Mouse (Mus musculus) c-Kit-positive CD71-positive TER-119-positive erythroid progenitor cells, embryonic 14.5 days (primary cell): ENCODE measurements around the gene Atat1.
"Not testable (repeated sequence)": the region's sequence is repeated elsewhere in the genome, so short reads cannot be mapped to it uniquely, and the experiment has no call there.

Source experiments
- DNase-seq: peaks from one replicate; pipeline ENCODE4 v3.0.0-alpha.2; 2013; ENCODE audit warnings: low spot score

The Atat1 gene

DNA sequence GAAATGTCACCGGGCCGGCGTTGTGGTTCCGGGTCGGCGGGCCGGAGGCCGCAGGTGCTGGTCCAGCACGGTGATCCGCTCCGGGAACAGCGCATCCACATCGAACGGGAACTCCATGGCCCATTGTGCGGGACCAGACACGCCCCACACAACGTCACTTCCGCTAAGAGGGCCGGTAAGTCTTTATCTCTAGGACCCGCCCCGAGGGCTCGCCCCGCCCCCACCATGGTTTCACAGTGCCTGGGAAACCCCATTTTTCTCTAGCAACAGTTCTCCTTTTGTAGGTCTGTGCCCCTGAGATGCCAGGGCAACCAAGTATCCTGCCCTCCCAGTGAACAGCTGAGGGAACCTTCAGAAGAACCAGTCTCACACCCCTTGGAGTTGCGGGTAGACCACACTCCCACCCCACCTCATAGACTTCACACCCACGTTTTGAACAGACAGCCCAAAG is at the start of gene Atat1:
Atat1 (minus strand) TSS at position 157 of the 451 bp plus-strand sequence.
- peak; percentile 95 for DNase-seq

DNA sequence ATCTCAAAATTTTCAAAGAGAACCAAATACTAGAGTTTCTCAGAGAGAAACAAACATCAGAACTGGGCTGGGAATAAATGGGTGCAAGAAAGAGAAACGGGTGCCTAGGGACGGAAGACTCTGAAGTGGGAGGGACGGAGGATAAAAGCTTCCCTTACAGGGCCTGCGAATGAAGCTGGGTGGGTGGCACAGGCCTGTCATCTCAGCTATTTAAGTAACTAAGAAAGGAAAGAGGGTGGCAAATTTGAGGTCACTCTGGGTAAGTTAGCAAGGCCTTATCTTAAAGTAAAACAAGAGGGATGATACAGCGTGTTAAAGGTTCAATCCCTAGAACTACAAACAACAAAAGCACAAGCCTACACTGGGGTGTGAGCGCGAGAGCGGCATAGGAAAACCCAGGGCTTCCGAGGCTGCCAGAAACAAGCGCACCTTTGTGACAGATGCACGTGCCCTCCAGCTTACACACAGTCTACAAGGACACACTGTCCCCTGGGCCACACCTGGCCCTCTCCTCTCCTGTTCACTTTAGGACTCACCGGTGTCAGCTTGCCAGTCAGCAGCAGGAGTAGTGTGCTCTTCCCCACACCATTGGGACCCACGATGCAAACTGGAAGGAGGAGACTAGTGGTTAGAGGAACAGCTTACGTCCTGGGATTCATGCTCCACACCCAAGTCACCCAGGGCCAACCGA is 48.8 kb upstream of the Atat1 start:
- no peak for DNase-seq

DNA sequence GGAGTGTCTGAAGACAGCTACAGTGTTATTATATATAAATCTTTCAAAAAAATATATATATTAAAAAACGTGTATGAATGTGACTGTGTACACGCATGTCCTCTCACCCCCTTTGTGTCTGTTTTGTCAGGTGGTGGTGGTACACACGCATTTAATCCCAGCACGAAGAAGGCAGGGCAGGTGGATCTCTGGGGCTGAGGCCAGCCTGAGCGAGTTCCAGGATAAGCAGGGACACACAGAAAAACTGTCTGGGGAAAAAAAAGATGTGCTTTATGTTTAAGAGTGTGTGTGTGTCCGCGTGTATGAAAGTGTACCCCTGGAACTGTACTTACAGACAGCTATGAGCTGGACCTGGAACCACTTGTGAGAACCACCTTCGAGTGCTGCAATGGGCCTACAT is 44.8 kb upstream of the Atat1 start:
- DNase-seq = no peak

DNA sequence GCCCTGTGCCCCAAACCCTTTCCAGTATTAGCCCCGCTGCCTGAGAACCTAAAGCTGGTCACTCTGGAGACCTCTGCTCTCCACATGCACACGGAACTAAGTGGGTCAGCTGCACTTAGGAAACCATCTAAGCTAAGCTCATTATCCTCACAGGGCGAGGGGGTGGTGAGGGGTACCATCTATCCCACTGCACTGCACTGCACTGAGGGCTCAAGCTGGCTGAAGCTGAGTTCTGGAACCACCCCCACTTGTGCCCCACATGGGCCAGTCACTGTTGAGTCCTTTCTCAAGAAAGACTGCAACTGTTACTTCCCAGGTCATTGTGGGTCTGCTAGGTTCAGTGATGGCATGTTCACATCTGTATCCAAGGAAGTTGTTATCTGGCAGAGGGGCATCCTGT is 42.7 kb upstream of the Atat1 start:
- not testable (repeated sequence) for DNase-seq

DNA sequence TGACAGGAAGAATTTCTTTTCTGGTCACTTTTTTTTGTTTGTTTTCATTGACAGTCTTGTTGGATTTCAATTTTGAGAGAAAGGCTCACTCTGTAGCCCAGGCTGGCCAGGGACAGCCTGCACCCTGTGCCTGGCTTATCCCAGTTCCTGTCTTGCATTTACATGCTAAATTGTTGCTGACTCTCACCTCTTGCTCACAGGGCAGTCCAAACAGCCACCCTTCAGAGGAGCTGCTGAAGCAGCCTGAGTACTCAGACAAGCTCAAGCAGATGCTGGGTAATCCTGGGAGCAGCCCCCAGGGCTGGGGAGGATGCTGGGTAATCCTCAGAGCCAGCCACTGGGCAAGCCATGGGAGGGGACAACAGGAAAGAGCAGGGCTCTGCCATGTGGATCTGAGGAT is 41.1 kb upstream of the Atat1 start:
- not testable (repeated sequence) for DNase-seq

DNA sequence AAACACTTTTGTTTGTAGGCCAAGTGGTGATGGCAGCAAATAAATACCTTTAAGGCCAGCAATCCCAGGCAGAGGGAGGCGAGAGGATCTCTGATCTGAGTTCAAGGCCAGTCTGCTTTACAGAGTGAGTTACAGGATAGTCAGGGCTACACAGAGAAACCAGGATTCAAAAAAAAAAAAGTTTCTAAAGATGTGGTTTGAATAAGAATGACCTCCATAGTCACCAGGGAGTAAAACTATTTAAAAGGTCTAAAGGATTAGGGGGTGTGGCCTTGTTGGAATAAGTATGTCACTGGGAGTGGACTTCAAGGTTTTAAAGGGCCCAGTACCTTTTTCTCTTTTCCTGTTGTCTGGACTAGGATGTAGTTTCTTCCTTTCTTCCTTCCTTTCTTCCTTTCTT is 30.1 kb upstream of the Atat1 start:
- no peak for DNase-seq

DNA sequence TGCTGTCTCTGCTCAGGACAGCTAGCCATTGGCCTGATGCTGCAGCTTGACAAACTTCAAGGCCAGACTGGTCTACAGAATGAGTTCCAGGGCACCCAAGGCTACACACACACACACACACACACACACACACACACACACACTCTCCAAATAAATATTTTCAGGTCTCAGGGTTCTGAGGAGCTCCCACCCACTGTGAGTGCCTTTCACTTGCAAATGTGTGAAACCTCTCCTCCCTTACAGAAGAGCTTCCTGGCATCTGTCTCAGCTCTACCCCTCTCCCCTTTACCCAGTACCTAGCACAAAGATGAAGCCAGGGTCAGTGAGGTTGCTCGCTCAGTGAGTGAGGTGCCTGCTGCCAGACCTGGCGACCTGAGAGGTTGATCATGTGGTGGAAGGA is 29.2 kb upstream of the Atat1 start:
- no peak for DNase-seq

DNA sequence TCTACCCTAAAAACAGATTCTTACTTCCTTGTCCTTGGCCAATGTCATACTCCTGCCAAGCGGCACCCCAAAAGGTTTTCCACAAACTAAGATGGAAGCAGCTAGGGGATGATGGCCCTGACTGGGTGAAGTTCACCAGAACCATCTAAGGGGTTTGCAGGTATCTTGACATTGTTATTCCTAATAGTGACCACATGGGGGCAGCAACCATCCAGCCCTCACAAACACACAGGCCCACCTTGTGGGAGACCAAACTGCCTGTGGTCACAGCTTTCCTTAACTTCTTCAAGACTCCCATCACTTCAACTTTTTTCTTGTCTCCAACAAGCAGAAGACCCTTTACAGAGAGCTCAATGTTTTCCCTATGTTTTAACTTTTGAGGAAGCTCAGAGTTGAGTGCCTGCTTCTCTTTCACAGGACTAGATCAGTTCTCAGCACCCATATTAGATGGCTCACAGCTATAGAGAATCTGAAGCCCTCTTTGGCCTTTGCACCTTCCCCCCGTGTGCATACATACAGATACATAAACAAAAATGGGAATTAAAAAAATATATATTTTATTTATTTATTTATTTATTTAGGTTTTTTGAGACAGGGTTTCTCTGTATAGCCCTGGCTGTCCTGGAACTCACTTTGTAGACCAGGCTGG is 27.9 kb upstream of the Atat1 start:
- peak; percentile 57 for DNase-seq

DNA sequence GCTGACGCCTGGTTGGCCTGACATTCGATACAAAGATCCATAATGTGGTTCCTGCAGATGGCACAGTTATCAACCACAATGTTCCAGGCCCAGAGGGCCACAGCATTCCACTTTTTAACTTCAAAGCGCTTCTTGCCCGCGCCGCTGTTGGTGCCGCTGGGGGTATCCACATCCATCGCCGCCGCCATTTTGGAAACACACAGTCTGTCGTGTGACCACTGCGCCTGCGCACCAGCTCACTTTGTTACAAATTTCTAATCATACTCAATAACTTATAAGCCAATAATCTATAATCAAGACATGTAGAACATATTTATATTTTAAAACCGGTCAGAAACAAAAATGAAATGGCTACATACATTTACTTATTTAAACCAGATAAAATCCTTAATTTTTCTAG is 25.9 kb upstream of the Atat1 start:
- DNase-seq = not testable (repeated sequence)

DNA sequence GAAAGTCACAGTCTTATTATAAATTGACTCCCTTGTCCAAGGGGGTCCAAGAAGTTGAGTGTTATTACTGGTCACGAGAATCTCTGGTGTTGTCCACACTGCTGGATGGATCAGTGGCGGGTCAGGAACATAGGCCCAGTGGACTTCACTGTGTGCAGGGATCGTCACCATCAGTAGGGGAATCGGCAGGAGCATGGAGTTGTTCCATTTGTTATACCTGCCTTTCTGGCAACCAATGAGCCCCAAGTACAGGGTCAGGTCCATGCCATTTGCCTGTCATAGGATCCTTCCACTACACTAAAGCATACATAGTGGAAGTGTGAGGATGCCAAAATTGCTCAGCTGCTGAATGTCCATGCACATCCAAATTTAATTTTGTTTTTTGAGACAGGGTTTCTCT is 22.7 kb upstream of the Atat1 start:
- DNase-seq = no peak

DNA sequence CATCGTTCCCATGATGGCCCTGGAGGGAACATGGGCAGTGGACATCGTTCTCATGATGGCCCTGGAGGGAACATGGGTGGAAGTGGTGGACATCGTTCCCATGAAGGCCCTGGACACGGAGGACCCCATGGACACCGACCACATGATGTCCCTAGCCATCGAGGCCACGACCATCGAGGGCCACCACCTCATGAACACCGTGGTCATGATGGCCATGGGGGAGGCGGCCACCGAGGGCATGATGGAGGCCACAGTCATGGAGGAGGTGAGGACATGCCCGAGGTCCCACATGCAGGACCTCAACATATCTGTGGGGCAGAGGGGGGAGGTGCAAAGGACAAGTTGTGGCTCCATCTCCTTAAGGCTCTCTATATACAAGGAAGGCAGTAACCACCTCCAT is 20.8 kb upstream of the Atat1 start:
- DNase-seq = no peak

DNA sequence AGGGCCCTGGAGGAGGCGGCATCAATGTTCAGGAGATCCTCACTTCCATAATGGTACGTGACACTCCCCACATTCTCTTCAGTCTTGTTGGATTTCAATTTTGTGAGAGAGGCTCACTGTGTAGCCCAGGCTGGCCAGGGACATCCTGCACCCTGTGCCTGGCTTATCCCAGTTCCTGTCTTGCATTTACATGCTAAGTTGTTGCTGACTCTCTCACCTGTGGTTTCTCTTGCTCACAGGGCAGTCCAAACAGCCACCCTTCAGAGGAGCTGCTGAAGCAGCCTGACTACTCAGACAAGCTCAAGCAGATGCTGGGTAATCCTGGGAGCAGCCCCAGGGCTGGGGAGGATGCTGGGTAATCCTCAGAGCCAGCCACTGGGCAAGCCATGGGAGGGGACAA is 19.7 kb upstream of the Atat1 start:
- no peak for DNase-seq

DNA sequence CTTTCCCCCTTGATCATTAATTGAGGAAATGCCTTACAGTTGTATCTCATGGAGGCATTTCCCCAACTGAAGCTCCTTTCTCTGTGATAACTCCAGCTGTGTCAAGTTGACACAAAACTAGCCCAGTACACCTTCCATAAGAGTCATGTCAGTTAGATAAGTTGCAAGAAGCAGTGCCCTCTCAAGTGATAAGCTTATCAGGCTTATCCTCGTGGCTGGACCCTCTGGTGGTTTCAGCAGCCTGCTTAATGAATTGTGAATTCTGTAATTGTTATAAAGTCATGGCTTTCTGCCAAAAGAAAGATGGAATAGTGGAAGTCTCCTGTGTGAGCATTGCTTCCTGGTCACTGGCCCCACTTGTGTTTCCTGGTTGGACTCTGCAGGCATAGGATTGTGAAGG is 17.6 kb upstream of the Atat1 start:
- no peak for DNase-seq

DNA sequence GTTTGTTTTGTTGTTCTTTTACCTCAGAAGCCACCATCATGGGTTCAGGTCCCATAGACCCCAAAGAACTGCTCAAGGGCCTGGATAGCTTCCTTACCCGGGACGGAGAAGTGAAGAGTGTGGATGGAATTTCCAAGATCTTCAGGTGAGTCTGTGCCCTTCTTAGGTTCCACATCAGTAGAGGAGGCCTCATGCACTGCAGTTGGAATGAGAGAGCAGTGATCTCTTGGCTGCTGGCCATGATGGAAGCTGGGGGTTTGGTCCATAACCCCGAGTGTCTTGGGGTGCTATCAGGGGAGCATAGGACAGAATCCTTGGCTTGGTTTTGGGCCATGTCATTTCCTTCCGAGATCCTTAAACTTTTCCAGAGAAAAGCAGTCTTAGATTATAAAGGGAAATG is 13.4 kb upstream of the Atat1 start:
- no peak for DNase-seq

DNA sequence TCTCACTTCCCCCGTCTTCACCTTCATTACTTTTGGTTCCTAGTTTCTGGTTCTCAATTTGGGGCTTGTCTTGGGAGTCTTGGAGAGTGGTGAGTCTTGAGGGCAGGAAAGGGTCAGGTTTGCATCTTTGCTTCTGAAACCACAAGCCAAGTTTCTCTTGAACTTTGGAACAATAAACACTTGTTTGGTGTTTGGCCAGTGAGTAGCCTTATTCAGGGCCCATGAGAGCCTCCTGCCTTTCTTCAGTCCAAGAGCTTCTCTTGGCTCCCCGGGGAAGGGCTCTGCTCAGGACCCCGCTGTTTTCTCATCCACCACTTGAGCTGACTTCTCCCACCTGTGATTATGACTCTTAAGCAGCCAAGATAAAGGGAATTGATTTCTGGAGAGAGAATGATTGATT is 12.7 kb upstream of the Atat1 start:
- DNase-seq = no peak

DNA sequence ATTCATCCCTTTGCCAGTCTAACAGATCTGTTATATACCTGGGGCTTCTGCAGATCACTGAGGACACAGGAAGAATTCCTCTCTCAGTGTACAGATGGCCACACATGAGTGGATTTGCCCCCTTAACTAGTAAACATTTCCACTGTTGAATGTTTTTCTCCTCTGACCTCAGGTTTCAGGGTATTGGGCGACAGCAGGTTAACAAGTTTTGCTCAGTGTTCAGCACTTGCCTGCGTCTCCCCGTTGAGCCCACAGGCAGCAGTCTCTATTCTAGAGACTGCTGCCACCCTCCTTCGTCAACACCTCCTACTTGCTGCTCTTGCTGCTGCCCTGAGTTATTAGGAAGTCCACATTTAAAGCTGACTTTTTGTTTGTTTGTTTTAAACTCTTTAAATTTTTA is 11.8 kb upstream of the Atat1 start:
- DNase-seq = no peak

DNA sequence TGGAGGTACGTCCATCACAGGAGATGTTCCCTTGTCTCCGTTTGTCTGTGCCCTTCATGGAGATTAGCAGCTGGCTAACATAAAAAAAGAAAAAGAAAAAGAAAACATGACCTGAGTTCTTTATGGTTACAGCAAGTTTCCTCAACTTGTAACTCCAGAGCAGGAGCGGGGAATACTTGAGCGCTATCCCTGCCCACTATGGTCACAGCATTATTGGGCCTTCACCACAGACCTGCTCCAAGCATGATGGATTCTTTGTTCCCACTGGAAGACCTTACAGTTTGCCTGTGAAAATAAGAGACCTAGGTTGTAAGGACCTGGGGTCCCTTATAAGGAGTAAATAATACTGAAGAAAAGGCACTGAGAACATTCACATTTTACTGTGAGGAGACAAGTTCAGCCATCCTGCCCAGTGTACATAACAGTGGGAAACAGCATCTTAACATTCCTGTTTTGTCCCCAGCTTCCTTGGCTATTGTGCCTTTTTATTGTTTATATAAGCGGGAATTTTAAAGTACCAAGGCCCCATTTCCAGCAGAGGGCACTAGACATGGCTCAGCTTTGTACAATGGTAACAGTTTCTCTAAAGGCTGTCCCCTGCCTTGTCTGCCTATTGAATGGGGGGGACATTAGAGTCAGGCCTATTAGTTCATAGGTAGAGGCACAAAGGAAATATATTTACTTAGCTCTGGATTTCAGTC is 11.1 kb upstream of the Atat1 start:
- no peak for DNase-seq

DNA sequence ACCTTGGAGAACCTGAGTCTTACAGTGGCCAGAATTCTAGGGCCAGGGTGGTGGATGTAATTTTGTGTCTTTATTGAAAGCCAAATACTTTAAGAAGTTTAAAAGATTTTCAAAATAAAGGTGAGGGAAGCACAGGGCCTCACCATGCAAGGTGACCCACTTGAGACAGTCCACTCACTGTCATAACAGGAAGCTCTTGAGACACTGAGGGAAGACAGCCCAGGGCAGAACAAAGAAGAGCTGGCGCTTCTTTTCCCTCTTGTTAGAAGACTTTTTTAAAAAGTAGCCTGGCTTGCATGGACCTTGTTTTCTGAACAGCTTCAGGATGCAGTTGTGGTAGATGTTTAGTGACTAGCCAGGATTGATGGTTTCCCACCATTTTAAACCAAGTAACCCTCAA is 10.5 kb upstream of the Atat1 start:
- no peak for DNase-seq

DNA sequence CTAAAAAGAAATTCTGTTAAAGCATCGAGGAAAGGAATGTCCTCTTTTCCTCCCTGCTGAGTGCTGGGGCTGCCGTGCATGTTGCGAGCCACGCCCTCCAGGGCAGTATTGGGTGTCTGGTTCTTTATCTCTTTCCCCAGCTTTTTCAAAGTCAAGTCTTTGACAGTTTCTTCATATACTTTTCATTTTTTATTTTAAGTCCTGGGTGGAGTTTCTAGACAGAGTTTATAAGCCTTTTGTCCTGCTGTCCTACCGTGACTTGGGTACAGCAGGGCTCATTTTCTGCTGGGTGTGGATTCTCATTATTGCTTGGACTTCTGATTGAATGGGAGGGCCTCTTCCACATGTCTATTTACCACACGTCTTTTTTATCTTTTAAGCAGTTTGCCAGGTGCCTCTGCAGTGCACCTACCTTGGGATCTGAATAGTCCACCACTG is 10.0 kb upstream of the Atat1 start:
- peak; percentile 76 for DNase-seq

DNA sequence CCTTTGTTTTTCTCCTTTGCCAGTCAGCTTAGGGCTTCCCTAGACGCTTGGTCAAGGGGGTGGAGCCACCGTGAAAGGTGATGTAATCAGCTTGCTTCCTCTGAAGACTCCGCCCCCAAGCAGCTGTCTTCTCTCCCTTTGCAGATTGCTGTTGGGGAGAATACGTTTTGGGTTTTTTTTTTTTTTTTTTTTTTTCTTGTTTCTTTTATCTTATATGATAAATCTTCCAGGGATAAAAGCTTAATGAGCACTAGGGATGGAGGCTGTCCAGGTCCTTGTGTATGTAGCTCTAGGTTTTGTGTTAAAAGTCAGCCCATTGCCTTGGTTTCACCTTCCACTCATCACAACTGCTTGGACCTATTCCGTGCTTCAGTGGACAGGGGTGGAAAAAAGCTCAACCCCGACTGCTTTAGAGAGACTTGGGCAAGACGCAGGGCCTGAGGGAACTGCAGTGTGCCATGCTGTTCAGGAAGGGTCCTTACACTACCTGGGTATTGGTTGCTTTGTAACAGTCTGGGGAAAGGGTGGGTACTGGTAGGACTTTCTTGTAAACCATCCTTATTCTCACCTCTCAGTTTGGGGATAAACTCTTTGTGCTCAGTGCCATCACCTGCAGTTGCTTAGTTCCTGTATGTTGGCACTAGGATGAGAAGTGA is 9.3 kb upstream of the Atat1 start:
- peak; percentile 98 for DNase-seq

DNA sequence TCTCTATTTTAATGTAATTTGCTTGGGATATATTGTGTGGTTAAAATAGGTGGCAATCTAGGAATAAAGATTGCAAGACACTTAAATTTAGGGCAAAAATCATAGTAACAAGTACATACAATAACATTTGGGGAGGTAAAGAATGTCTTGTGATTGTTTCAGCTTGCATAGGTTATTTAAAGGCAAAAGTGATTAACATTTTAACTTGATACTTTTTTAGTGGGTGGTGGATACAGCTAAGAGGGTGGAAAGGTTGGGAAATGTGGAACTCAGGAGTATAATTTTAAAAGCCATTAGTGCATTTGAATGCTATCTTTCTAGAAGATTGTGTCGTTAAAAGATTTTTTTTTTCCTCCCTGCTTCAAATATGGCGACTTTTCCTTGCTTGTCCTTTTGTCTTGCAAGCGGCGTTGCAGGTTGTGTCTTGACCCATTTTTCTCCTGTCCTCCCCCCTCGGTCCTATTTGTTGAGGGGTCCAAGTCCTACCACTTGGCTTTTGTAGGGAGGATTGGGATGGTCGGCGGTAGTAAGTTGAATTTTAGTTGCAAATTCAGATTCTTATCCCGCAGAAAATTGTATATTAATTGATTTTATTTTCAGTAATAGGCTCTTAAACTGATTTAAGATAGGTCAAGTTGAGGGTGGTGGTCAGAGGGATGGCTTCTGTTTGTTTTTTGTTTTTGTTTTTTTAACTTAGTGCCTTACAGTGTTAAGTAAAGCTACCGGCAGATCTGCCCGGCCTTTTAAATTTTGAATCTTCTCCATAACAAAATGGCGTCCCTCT is 8.6 kb upstream of the Atat1 start:
- DNase-seq = peak; percentile 57
